Mouse (Mus musculus): Measurements from ENCODE around the gene Defb19.
A peak's percentile ranks its signal among the peaks of the same experiment; 100 is the strongest.

DNA sequence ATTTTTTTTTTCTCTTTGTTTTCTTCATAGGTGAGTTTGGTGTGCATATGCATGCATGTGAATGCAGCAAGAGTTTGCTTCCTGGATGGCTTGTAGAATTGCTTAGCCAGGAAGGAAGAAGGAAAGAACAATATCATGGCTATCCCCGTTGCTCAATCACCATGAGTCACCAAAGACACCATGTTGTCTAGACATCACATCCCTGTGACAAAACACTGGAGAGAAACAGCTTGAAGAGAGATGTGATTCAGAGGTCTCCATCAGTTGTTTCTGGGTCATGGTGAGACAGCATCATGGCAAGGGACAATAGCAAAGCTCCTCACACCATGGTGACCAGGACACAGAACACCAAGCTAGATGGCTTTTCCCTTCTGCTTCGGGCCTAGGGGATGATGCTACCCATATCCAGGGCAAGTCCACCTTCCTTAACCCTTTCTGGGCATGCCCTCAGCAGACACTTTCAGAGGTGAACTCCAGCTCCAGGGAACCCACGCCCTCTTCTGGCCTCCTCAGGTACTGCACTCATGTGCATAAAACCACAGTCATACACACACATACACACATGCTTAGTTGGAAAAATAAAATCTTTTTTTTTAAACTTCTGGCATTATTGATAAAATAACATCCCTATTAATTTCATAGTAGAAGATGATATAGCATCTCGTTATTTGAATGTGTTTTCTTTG lies 21.3 kb upstream of the Defb19 start:
- peak; percentile 24; the same call in 1 of the 2 replicates for TF ChIP-seq CTCF (IDR thresholded peaks at IDR 0.05; ENCODE audit: borderline replicate concordance, insufficient read depth, low read depth, low read length)
- TF ChIP-seq POLR2A (IDR thresholded peaks at IDR 0.05; ENCODE audit: borderline replicate concordance, insufficient read depth, low read length) = no peak

Measured in cerebellum, adult 2 months (tissue).